In the genomic region with DNA sequence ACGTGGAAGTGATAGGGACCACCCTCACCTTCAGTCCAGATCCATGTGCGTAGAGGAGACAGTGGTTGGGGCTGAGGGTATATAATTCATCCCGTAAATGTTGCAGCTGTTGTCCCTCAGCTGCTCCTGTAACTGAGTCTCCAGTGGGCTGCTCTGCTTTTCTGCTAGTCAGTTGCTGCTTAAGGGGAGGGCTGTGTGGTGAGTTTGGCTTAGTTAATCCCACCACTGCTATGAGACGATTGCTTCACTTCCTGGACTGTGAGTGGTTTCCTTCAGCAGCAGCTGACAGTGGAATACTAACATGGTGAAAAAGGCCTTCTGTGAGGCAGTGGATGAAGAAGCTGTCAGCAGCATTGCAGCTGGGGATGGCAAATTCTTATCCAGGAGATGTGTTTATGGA, we compare ENCODE assay signal across 10 mouse cellular contexts. TPM values are rescaled to one million over a fixed set of nuclear protein-coding genes. Genes with fewer than 3 reads are reported as not detected.
DNase-seq lines count a peak whose midpoint lies in the region; ATAC-seq and TF ChIP-seq lines count a peak whose summit lies in the region.
"Had no signal": no experiment of that assay in that cellular context is flagged by ENCODE, and none has a peak within 500 bp of the region (broad histone marks: within the 10 kb centered on the region; RNA-seq: fewer than 3 reads in every experiment).

No protein-coding gene starts in this region.

- no peak for TF ChIP-seq CTCF in kidney, postnatal 0 days (IDR thresholded peaks at IDR 0.05; ENCODE audit: low read depth)
- TF ChIP-seq CTCF in bone marrow, adult 2 months (IDR thresholded peaks at IDR 0.05; ENCODE audit: control insufficient read depth, insufficient read depth, low read length) = no peak
- TF ChIP-seq CTCF in midbrain, postnatal 0 days (IDR thresholded peaks at IDR 0.05) = no peak

- no peaks in the 10 kb centered on the region for H3K27me3 ChIP-seq in kidney, postnatal 0 days (ENCODE audit: insufficient read depth, low read length)
- no peaks in the 10 kb centered on the region for H3K27me3 ChIP-seq in heart, embryonic 15.5 days
- no peaks in the 10 kb centered on the region for H3K27me3 ChIP-seq in megakaryocyte, embryonic 14.5 days (replicated peaks)
- no peaks in the 10 kb centered on the region for H3K27me3 ChIP-seq in midbrain, postnatal 0 days (ENCODE audit: insufficient read depth, low read length)

- H3K9me3 ChIP-seq in kidney, postnatal 0 days (replicated peaks; ENCODE audit: low read length) = no peaks in the 10 kb centered on the region
- no peaks in the 10 kb centered on the region for H3K9me3 ChIP-seq in heart, embryonic 15.5 days (replicated peaks)
- H3K9me3 ChIP-seq in megakaryocyte, embryonic 14.5 days = no peaks in the 10 kb centered on the region
- no peaks in the 10 kb centered on the region for H3K9me3 ChIP-seq in midbrain, postnatal 0 days (ENCODE audit: low read length)
- H3K9me3 ChIP-seq: G1E had no signal

- H3K4me2 ChIP-seq in kidney, postnatal 0 days (ENCODE audit: low read length) = no peak overlapping the region
- no peak overlapping the region for H3K4me2 ChIP-seq in heart, embryonic 15.5 days
- no peak overlapping the region for H3K4me2 ChIP-seq in midbrain, postnatal 0 days (ENCODE audit: low read depth, low read length, poor library complexity, severe bottlenecking)

- H3K4me3 ChIP-seq in kidney, postnatal 0 days (replicated peaks; ENCODE audit: low read depth, low read length) = no peak overlapping the region
- no peak overlapping the region for H3K4me3 ChIP-seq in bone marrow, adult 2 months (replicated peaks; ENCODE audit: control insufficient read depth, low read depth, low read length)
- no peak overlapping the region for H3K4me3 ChIP-seq in heart, embryonic 15.5 days
- H3K4me3 ChIP-seq in megakaryocyte, embryonic 14.5 days (replicated peaks) = peak overlapping the region; percentile 69
- no peak overlapping the region for H3K4me3 ChIP-seq in midbrain, postnatal 0 days (ENCODE audit: low read depth, low read length)

- peaks cover 24% of the 10 kb centered on the region for H3K4me1 ChIP-seq in kidney, postnatal 0 days (replicated peaks; ENCODE audit: insufficient read depth, low read length)
- peaks cover 8% of the 10 kb centered on the region for H3K4me1 ChIP-seq in bone marrow, adult 2 months (ENCODE audit: control insufficient read depth, insufficient read depth, low read length)
- peaks cover 46% of the 10 kb centered on the region for H3K4me1 ChIP-seq in heart, embryonic 15.5 days (replicated peaks)
- peaks cover 80% of the 10 kb centered on the region for H3K4me1 ChIP-seq in megakaryocyte, embryonic 14.5 days
- H3K4me1 ChIP-seq in midbrain, postnatal 0 days (ENCODE audit: insufficient read depth, low read length) = no peaks in the 10 kb centered on the region; the same call in 1 of the 2 replicates

- ATAC-seq in kidney, postnatal 0 days (replicated peaks; ENCODE audit: low FRiP score, low read depth) = no peak
- 0 out of 2 replicates have a peak, but pooled peaks have one; percentile 27 for ATAC-seq in heart, embryonic 15.5 days (replicated peaks; ENCODE audit: insufficient number of reproducible peaks, insufficient read depth, low FRiP score, low read depth)
- ATAC-seq in midbrain, postnatal 0 days (ENCODE audit: low FRiP score) = no peak
- ATAC-seq: hindbrain, embryonic 16.5 days had no signal

- no peak overlapping the region for H3K9ac ChIP-seq in kidney, postnatal 0 days (ENCODE audit: low read depth, low read length)
- no peak overlapping the region for H3K9ac ChIP-seq in heart, embryonic 15.5 days
- no peak overlapping the region for H3K9ac ChIP-seq in midbrain, postnatal 0 days (replicated peaks; ENCODE audit: low read length, poor library complexity, severe bottlenecking)

- peak; percentile 54 for DNase-seq in kidney, postnatal 0 days (ENCODE audit: low spot score)
- DNase-seq in kidney, adult 9 months = no peak
- DNase-seq in neural tube, embryonic 10.5 days (ENCODE audit: extremely low spot score, low spot score) = no peak
- DNase-seq in retina, embryonic 14.5 days (ENCODE audit: low spot score) = no peak
- DNase-seq in midbrain, postnatal 0 days (ENCODE audit: low spot score) = no peak

- WGBS in kidney, postnatal 0 days = 32% methylated on average over 4 of the region's 4 CpGs
- 13% methylated on average over 4 of the region's 4 CpGs for WGBS in bone marrow, adult 2 months
- WGBS in heart, embryonic 15.5 days = 33% methylated on average over 4 of the region's 4 CpGs
- WGBS in midbrain, postnatal 0 days = 72% methylated on average over 4 of the region's 4 CpGs

- H3K27ac ChIP-seq in kidney, postnatal 0 days = peak overlapping the region; percentile 15; the same call in 1 of the 2 replicates
- H3K27ac ChIP-seq in bone marrow, adult 2 months (ENCODE audit: control insufficient read depth, insufficient read depth, low read depth, low read length, poor library complexity) = peak overlapping the region; percentile 46; the same call in 1 of the 2 replicates
- H3K27ac ChIP-seq in heart, embryonic 15.5 days = peak overlapping the region; percentile 68
- no peak overlapping the region for H3K27ac ChIP-seq in midbrain, postnatal 0 days (ENCODE audit: low read depth, low read length)

- no peak for TF ChIP-seq POLR2A in bone marrow, adult 2 months (IDR thresholded peaks at IDR 0.05; ENCODE audit: borderline replicate concordance, control insufficient read depth, low read depth, low read length)

- H3K36me3 ChIP-seq in kidney, postnatal 0 days (ENCODE audit: insufficient read depth, low read length) = no peaks in the 10 kb centered on the region
- H3K36me3 ChIP-seq in heart, embryonic 15.5 days = no peaks in the 10 kb centered on the region
- peaks cover 18% of the 10 kb centered on the region for H3K36me3 ChIP-seq in megakaryocyte, embryonic 14.5 days (replicated peaks; ENCODE audit: low read length)
- no peaks in the 10 kb centered on the region for H3K36me3 ChIP-seq in midbrain, postnatal 0 days (ENCODE audit: insufficient read depth, low read length)

RNA-seq across cellular contexts. Expression of gene Map3k20, which starts 33.0 kb away (rescaled TPM):
- polyA plus RNA-seq in kidney, postnatal 0 days (2015; fragmentation: Nextera tagmentation; extraction: Ambion mirVana) = 10.1 and 11.5 TPM in 2 replicates
- polyA plus RNA-seq in bone marrow, adult 2 months (2011; ENCODE audit: insufficient read depth, insufficient read length, low replicate concordance, missing spikeins) = 8.5 and 12.1 TPM in 2 replicates
- 46.4 and 47.4 TPM in 2 replicates for polyA plus RNA-seq in heart, embryonic 15.5 days (2015; fragmentation: Nextera tagmentation; extraction: Ambion mirVana)
- 2.8 TPM in 1 of 2 replicates, not detected in the other for polyA plus RNA-seq in megakaryocyte, embryonic 14.5 days (2012; ENCODE audit: insufficient read depth, low replicate concordance)
- total RNA-seq in midbrain, postnatal 0 days (2014; rRNA removed) = 8.0 and 8.5 TPM in 2 replicates
- polyA plus RNA-seq in midbrain, postnatal 0 days (2015; fragmentation: Nextera tagmentation; extraction: Ambion mirVana) = 3.4 and 3.6 TPM in 2 replicates
